Mouse (Mus musculus): Measurements from ENCODE around the gene Spef2.

Spef2 gene

DNA sequence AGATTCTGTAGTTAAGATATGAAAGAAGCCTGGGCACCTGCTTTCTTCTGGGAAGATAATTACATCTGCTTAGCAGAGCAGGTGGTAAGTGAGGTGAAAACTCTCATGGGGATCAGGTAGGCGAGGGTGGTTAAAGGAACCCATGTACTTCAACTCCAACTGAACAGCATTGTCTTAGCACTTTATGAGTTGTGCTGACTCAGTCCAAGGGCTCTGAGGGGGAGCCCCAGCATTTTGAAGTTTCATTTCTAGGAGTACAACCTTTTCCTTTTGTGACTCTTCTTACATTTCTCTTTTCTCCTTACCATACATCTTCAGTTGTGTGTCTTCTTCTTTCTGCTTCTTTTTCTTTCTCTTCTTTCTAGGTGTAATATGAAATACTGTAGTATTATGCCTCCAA is 213.5 kb downstream of the Spef2 start:
- DNase-seq (ENCODE audit: low spot score), result no peak

DNA sequence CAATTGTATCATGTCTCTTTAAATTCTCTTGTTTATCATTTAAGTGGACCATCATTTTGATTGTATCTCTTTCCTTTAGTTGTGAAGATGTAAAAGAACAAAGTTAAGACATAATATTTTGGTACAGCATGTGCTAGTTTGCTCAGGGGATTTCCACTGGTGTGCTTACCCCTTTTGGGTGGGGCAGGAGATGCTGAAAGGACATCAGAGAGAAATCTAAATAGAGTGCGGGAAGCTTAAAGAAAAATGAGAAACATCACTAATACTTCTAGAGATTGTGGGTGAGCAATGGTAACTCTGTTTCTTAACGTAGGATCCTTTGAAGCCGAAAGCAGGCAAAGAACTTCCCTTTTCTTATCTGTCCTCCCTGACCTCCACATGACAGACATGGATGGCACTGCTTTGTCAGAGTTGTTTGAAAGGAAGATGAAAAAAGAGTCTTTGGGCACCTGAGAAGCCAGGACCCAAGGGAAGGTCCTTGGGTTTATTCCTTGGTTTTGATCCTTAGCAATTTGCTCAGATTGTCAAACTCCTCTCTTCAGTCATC is 215.2 kb downstream of the Spef2 start:
- DNase-seq (ENCODE audit: low spot score), result no peak

DNA sequence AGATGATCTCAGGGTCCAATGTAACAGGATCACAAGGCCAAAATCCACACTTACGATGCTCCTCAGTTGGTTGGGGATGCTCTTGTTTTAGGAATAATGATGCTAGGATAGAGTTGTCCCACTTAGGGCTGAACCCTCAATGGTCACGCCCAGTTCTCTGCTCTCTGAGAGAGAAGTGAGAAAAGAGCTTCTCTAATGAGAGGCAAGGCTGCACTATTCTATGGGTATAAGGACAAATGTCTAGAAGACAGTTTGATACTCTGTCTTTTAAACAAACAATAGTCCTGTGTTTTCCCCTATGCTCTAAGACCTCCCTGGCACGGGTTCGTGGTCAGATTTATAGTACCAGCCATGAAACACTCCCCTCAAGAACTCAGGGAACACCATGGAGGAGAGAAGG is 218.6 kb downstream of the Spef2 start, which contains the start of gene Il7r:
Gene Il7r (minus strand): TSS at position 101 of the 400 bp plus-strand sequence.
- no peak for DNase-seq (ENCODE audit: low spot score)

DNA sequence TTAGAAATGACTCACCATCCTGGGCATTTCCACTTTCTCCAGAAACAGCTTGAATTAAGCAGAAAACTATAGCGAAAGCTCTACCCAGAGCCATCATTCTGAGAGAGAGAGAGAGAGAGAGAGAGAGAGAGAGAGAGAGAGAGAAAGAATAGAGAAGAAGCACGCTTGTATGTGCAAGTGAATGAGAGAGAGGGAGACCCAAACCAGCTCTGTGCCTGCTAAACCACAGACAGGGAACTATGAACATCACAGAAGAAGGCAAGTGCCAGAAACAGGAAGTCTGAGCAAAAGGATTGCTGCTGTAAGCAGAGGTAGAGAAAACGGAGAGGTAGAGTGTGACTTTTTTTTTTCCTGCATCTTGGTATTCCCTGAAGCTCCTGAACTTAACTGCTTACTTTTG is 219.0 kb downstream of the Spef2 start:
- DNase-seq (ENCODE audit: low spot score), result no peak

Data from urinary bladder, postnatal 25 days (tissue).